Mouse (Mus musculus) brain, embryonic 14.5 days (tissue): ENCODE measurements around the gene Qpct.

ENCODE experiments used
- CTCF ChIP-seq: fragments of 200-500 bp; IDR thresholded peaks from 2 replicates; pipeline ENCODE4 v1.5.1; 2012; ENCODE audit warnings: inconsistent platforms, mild to moderate bottlenecking, moderate library complexity, borderline replicate concordance; ENCODE audit not compliant: insufficient read depth, insufficient read length; ENCODE audit errors: extremely low read depth
- POLR2A ChIP-seq: fragments of 200-500 bp; IDR thresholded peaks from 2 replicates; pipeline ENCODE4 v1.6.1; 2012; ENCODE audit warnings: mild to moderate bottlenecking, inconsistent platforms, borderline replicate concordance; ENCODE audit not compliant: poor library complexity, insufficient read depth, insufficient read length, severe bottlenecking; ENCODE audit errors: extremely low read depth

- no peak for TF ChIP-seq CTCF
- no peak for TF ChIP-seq POLR2A
Observed at GRCm38 (mm10) chr17:79014911-79015685, 36.6 kb upstream of the Qpct start.
